Mouse (Mus musculus): ENCODE data around the gene Cym. TPM values are rescaled to one million over a fixed set of nuclear protein-coding genes. Genes with fewer than 3 reads are reported as not detected.
A peak's percentile ranks its signal among the peaks of the same experiment; 100 is the strongest.

Cym gene
- total RNA-seq (2014; rRNA removed) (0.63 TPM in 1 of 2 replicates, not detected in the other), polyA plus RNA-seq (2015; fragmentation: Nextera tagmentation; extraction: Ambion mirVana) (not detected in 2 replicates)

- Histone ChIP-seq H3K4me1 (ENCODE audit: insufficient read depth, low read length) (no peaks in the 10 kb centered on the region), H3K9me3 (ENCODE audit: low read length) (no peaks in the 10 kb centered on the region), H3K4me2 (ENCODE audit: low read depth, low read length) (no peak within 1 kb of the TSS), H3K4me3 (ENCODE audit: low read length) (no peak within 1 kb of the TSS), H3K27ac (no peak within 1 kb of the TSS), H3K27me3 (ENCODE audit: insufficient read depth, low read length) (no peaks in the 10 kb centered on the region), H3K36me3 (ENCODE audit: insufficient read depth, low read length) (no peaks in the 10 kb centered on the region), H3K9ac (replicated peaks; ENCODE audit: low read length) (no peak within 1 kb of the TSS)
- DNase-seq (ENCODE audit: low spot score) (no peak), ATAC-seq (no peak)
- TF ChIP-seq CTCF (IDR thresholded peaks at IDR 0.05; ENCODE audit: low read depth), result no peak
- 89% methylated on average over 10 of the region's 10 CpGs for WGBS
Measured at GRCm38 (mm10) chr3:107221608-107222007, at the start of gene Cym. TSS of gene Cym (minus strand) at chr3:107221732.

- no peaks in the 10 kb centered on the region for H3K9me3 ChIP-seq (ENCODE audit: low read length)
- TF ChIP-seq CTCF (IDR thresholded peaks at IDR 0.05; ENCODE audit: low read depth), result no peak
- H3K36me3 ChIP-seq (ENCODE audit: insufficient read depth, low read length), result no peaks in the 10 kb centered on the region
- no peaks in the 10 kb centered on the region for H3K4me1 ChIP-seq (ENCODE audit: insufficient read depth, low read length)
- ATAC-seq (no peak), DNase-seq (ENCODE audit: low spot score) (no peak)
- H3K4me3 ChIP-seq (ENCODE audit: low read length), result no peak overlapping the region
- no peak overlapping the region for H3K27ac ChIP-seq
- no peak overlapping the region for H3K9ac ChIP-seq (replicated peaks; ENCODE audit: low read length)
- WGBS, result 72% methylated on average over 2 of the region's 2 CpGs
- no peaks in the 10 kb centered on the region for H3K27me3 ChIP-seq (ENCODE audit: insufficient read depth, low read length)
- H3K4me2 ChIP-seq (ENCODE audit: low read depth, low read length), result no peak overlapping the region
Measured at GRCm38 (mm10) chr3:107266814-107267345, 45.3 kb upstream of the Cym start.

DNA sequence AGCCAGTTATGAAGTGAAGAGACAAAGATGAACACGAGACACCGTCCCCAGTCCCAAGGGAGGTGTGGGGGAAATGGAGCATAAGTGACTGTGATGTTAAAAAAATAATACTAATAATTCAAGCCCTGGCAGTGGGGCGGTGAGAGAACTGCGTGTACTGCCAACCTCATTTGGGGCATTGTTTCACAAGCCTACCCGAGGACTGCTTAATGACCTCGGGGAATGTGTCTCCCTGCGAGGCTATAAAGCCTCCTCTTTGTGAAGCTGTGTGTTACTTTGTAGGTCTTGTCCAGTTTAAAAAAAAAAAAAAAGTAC lies 40.3 kb upstream of the Cym start:
- H3K27ac ChIP-seq, result no peak overlapping the region
- H3K36me3 ChIP-seq (ENCODE audit: insufficient read depth, low read length), result no peaks in the 10 kb centered on the region
- H3K27me3 ChIP-seq (ENCODE audit: insufficient read depth, low read length), result no peaks in the 10 kb centered on the region
- WGBS, result 27% methylated on average over 7 of the region's 7 CpGs
- no peak overlapping the region for H3K4me2 ChIP-seq (ENCODE audit: low read depth, low read length)
- no peaks in the 10 kb centered on the region for H3K9me3 ChIP-seq (ENCODE audit: low read length)
- H3K4me1 ChIP-seq (ENCODE audit: insufficient read depth, low read length), result 0 out of 2 replicates have a peak, but pooled peaks cover 4% of the 10 kb centered on the region
- no peak for ATAC-seq
- peak; percentile 10 for DNase-seq (ENCODE audit: low spot score)
- no peak for TF ChIP-seq CTCF (IDR thresholded peaks at IDR 0.05; ENCODE audit: low read depth)
- H3K4me3 ChIP-seq (ENCODE audit: low read length), result no peak overlapping the region
- no peak overlapping the region for H3K9ac ChIP-seq (replicated peaks; ENCODE audit: low read length)

GRCm38 (mm10) chr3:107260956-107261850 lies 39.7 kb upstream of the Cym start:
- 49% methylated on average over 8 of the region's 8 CpGs for WGBS
- no peak overlapping the region for H3K4me2 ChIP-seq (ENCODE audit: low read depth, low read length)
- no peak overlapping the region for H3K9ac ChIP-seq (replicated peaks; ENCODE audit: low read length)
- no peak overlapping the region for H3K4me3 ChIP-seq (ENCODE audit: low read length)
- H3K36me3 ChIP-seq (ENCODE audit: insufficient read depth, low read length), result no peaks in the 10 kb centered on the region
- DNase-seq (ENCODE audit: low spot score) (peak; percentile 9), ATAC-seq (peak; percentile 46; the same call in 1 of the 2 replicates)
- peak overlapping the region; percentile 23; the same call in 1 of the 2 replicates for H3K27ac ChIP-seq
- TF ChIP-seq CTCF (IDR thresholded peaks at IDR 0.05; ENCODE audit: low read depth), result no peak
- no peaks in the 10 kb centered on the region for H3K27me3 ChIP-seq (ENCODE audit: insufficient read depth, low read length)
- H3K9me3 ChIP-seq (ENCODE audit: low read length), result no peaks in the 10 kb centered on the region
- 0 out of 2 replicates have a peak, but pooled peaks cover 4% of the 10 kb centered on the region for H3K4me1 ChIP-seq (ENCODE audit: insufficient read depth, low read length)

DNA sequence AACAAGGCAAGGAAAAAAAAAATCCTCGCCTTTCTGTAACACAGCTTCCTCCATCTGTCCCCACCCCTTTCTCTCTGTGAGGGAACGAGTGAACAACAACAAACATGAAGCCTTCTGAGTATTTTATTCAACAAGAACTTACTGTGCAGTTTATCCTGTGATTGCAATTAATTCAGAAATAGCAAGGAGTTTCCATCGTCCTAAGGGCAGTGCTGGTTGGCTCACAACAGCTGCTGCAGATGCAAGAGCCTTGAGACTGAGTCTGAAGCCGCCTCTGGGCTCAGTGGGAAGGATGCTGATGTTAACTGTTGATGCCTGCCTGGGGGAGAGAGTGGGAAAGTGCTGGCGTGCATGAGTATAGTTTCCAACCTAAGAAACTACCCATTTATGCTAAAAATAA lies 36.4 kb upstream of the Cym start:
- no peak for ATAC-seq
- DNase-seq (ENCODE audit: low spot score), result no peak
- WGBS, result 46% methylated on average over 5 of the region's 5 CpGs

DNA sequence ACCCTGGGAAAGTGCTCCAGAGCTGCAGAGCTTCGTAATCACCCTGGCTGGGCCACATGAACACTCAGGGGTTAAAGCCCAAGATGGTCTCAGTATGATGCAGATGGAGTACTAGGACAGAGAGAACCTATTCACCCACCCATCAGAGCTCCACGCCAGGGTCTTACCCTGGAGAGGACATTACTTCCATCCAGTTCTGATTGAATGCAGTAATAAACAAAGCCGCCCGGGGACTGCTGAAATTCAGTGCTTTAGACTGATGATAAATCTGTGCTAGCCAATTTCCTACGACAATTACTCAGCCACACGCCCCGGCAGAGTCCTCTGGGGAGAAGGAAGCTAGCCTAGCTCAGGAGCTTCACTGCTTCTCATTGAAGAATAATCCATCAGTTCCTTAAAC lies 35.2 kb upstream of the Cym start:
- Histone ChIP-seq H3K4me1 (ENCODE audit: insufficient read depth, low read length) (0 out of 2 replicates have a peak, but pooled peaks cover 4% of the 10 kb centered on the region), H3K27me3 (ENCODE audit: insufficient read depth, low read length) (no peaks in the 10 kb centered on the region), H3K9me3 (ENCODE audit: low read length) (no peaks in the 10 kb centered on the region), H3K9ac (replicated peaks; ENCODE audit: low read length) (no peak overlapping the region), H3K36me3 (ENCODE audit: insufficient read depth, low read length) (no peaks in the 10 kb centered on the region), H3K4me2 (ENCODE audit: low read depth, low read length) (no peak overlapping the region), H3K4me3 (ENCODE audit: low read length) (no peak overlapping the region), H3K27ac (no peak overlapping the region)
- 48% methylated on average over 7 of the region's 7 CpGs for WGBS
- no peak for TF ChIP-seq CTCF (IDR thresholded peaks at IDR 0.05; ENCODE audit: low read depth)
- peak; percentile 40 for DNase-seq (ENCODE audit: low spot score)
- no peak for ATAC-seq

More for the DNA sequence above, 36.4 kb upstream of the Cym start:
- H3K27me3 ChIP-seq (ENCODE audit: insufficient read depth, low read length), result no peaks in the 10 kb centered on the region
- H3K4me1 ChIP-seq (ENCODE audit: insufficient read depth, low read length), result 0 out of 2 replicates have a peak, but pooled peaks cover 4% of the 10 kb centered on the region
- H3K36me3 ChIP-seq (ENCODE audit: insufficient read depth, low read length), result no peaks in the 10 kb centered on the region
- no peak for TF ChIP-seq CTCF (IDR thresholded peaks at IDR 0.05; ENCODE audit: low read depth)
- no peak overlapping the region for H3K4me2 ChIP-seq (ENCODE audit: low read depth, low read length)
- no peaks in the 10 kb centered on the region for H3K9me3 ChIP-seq (ENCODE audit: low read length)
- no peak overlapping the region for H3K4me3 ChIP-seq (ENCODE audit: low read length)
- no peak overlapping the region for H3K9ac ChIP-seq (replicated peaks; ENCODE audit: low read length)
- H3K27ac ChIP-seq, result no peak overlapping the region
